Mouse (Mus musculus): Measurements from ENCODE around the gene Aebp2. TPM values are rescaled to one million over a fixed set of nuclear protein-coding genes. Genes with fewer than 3 reads are reported as not detected.

Gene Aebp2
- total and polyA plus RNA-seq, 3 experiments: 25.9 to 42.0 (median 32.5) TPM

DNA sequence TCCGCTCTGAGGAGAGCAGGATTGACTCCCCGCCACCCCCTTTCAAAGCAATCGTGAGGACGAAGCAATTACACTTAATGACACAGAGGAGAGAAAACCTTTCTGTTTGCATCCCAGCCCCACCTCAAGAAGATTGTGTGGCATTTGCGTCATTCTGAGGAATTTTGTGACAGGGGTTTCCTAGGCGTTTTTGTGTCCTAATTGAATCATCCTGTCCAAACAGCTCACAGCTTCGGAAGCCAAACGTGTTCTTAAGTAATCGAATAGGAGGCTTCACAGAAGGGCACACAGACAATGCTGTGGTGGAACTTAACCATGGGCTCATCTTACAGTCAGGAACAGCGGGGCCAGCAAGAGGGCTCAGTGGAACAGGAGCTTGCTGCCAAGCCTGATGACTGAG lies 15.9 kb upstream of the Aebp2 start (continued):
- no peak for TF ChIP-seq TBP (IDR thresholded peaks at IDR 0.05; ENCODE audit: low read depth, low read length)
- no peak for TF ChIP-seq NELFE (IDR thresholded peaks at IDR 0.05; ENCODE audit: low read depth, low read length)
- TF ChIP-seq ETS1 (IDR thresholded peaks at IDR 0.05; ENCODE audit: low read depth, low read length): no peak
- TF ChIP-seq ELF1 (IDR thresholded peaks at IDR 0.05; ENCODE audit: low read depth, low read length): no peak
- no peak for TF ChIP-seq CHD2 (IDR thresholded peaks at IDR 0.05; ENCODE audit: low read length)

DNA sequence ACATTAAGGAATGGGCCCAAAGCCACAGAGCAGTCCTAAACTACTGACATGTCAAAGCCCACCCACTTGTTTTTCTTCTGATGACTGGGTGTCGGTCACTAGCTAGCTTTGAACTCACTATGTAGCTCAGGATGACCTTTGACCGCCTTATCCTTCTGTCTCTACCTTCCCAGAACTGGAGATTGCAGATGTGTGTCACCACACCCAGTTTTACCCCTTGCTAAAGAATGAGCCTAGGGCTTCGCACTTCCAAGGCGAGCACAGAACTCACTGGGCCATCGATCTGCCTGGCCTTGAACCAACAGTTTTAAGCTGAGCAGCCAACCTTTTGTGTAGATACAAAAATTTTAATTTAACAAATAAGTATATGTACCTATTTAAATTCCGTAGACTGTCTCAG lies 13.8 kb upstream of the Aebp2 start:
- no peaks in the 10 kb centered on the region; a peak in 1 of 4 replicates for H3K27me3 ChIP-seq (ENCODE audit: control insufficient read depth in 1 of 2, insufficient read depth in 2 of 2, low read length in 2 of 2)
- H3K36me3 ChIP-seq (ENCODE audit: control insufficient read depth in 1 of 2, insufficient read depth in 2 of 2, low read length in 2 of 2): no peaks in the 10 kb centered on the region
- H3K4me3 ChIP-seq (ENCODE audit: control insufficient read depth in 1 of 2, insufficient read depth in 1 of 2, low read depth in 2 of 2, low read length in 2 of 2): no peak overlapping the region
- no peaks in the 10 kb centered on the region for H3K9me3 ChIP-seq (replicated peaks; ENCODE audit: insufficient read depth, low read length)
- TF ChIP-seq MXI1 (IDR thresholded peaks at IDR 0.05; ENCODE audit: low read depth, low read length) (no peak), MAFK (IDR thresholded peaks at IDR 0.05; ENCODE audit: borderline replicate concordance, low read depth, low read length) (no peak), MAZ (IDR thresholded peaks at IDR 0.05; ENCODE audit: low read depth, low read length) (no peak), NRF1 (IDR thresholded peaks at IDR 0.05; ENCODE audit: insufficient read depth, low read depth, low read length, poor library complexity, severe bottlenecking) (no peak), MYB (IDR thresholded peaks at IDR 0.05; ENCODE audit: low read depth, low read length) (no peak), MEF2A (IDR thresholded peaks at IDR 0.05; ENCODE audit: extremely low read depth, insufficient replicate concordance, low read depth, low read length, poor library complexity, severe bottlenecking) (no peak), HCFC1 (IDR thresholded peaks at IDR 0.05; ENCODE audit: low read depth, low read length) (no peak), ZMIZ1 (IDR thresholded peaks at IDR 0.05; ENCODE audit: low read depth, low read length) (no peak), CHD1 (IDR thresholded peaks at IDR 0.05; ENCODE audit: low read depth, low read length) (no peak), RAD21 (IDR thresholded peaks at IDR 0.05; ENCODE audit: low read depth, low read length) (no peak), GABPA (IDR thresholded peaks at IDR 0.05; ENCODE audit: low read depth, low read length) (no peak), MYC (IDR thresholded peaks at IDR 0.05; ENCODE audit: low read depth, low read length) (no peak), USF1 (IDR thresholded peaks at IDR 0.05; ENCODE audit: low read depth, low read length) (no peak), NELFE (IDR thresholded peaks at IDR 0.05; ENCODE audit: low read depth, low read length) (no peak), POLR2AphosphoS5 (IDR thresholded peaks at IDR 0.05; ENCODE audit: borderline replicate concordance, low read depth, low read length) (no peak)
- H3K79me2 ChIP-seq (ENCODE audit: control insufficient read depth, insufficient read depth, low read length, poor library complexity): no peaks in the 10 kb centered on the region
- H3K4me1 ChIP-seq (ENCODE audit: control insufficient read depth in 1 of 2, insufficient read depth in 2 of 2, low read length in 2 of 2): no peaks in the 10 kb centered on the region
- no peak for DNase-seq (ENCODE audit: low read depth, low spot score)
- H3K27ac ChIP-seq (ENCODE audit: control insufficient read depth, low read depth, low read length): no peak overlapping the region
- H3K9ac ChIP-seq (ENCODE audit: control insufficient read depth, low read depth, low read length, poor library complexity, severe bottlenecking): no peak overlapping the region

DNA sequence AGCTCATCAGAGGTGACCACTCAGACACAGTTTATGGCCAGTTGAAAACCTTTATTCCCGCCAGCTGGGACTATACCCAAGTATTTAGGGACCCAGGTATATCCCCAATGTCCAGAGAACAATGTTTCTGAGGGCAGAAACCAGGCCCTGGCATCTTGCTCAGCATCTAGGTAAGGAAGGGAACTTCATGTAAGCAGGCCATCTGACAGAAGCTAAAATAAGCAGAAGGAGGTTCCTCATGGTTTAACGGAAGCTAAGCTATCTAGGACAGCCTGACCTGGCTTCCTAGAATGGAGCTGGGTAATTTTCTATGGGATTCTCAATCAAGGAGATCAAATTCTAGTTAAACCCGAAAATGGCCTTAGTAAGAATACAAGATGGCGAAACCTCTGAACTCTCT lies 12.9 kb upstream of the Aebp2 start:
- TF ChIP-seq NRF1 (IDR thresholded peaks at IDR 0.05; ENCODE audit: insufficient read depth, low read depth, low read length, poor library complexity, severe bottlenecking): no peak

More for the DNA sequence above, 12.9 kb upstream of the Aebp2 start:
- Histone ChIP-seq H3K4me3 (ENCODE audit: control insufficient read depth in 1 of 2, insufficient read depth in 1 of 2, low read depth in 2 of 2, low read length in 2 of 2) (no peak overlapping the region), H3K79me2 (ENCODE audit: control insufficient read depth, insufficient read depth, low read length, poor library complexity) (no peaks in the 10 kb centered on the region), H3K27me3 (ENCODE audit: control insufficient read depth in 1 of 2, insufficient read depth in 2 of 2, low read length in 2 of 2) (no peaks in the 10 kb centered on the region; a peak in 1 of 4 replicates), H3K9ac (ENCODE audit: control insufficient read depth, low read depth, low read length, poor library complexity, severe bottlenecking) (no peak overlapping the region), H3K27ac (ENCODE audit: control insufficient read depth, low read depth, low read length) (no peak overlapping the region), H3K9me3 (replicated peaks; ENCODE audit: insufficient read depth, low read length) (no peaks in the 10 kb centered on the region), H3K36me3 (ENCODE audit: control insufficient read depth in 1 of 2, insufficient read depth in 2 of 2, low read length in 2 of 2) (no peaks in the 10 kb centered on the region), H3K4me1 (ENCODE audit: control insufficient read depth in 1 of 2, insufficient read depth in 2 of 2, low read length in 2 of 2) (no peaks in the 10 kb centered on the region)
- DNase-seq (ENCODE audit: low read depth, low spot score): no peak

Measured in MEL (cell line).